Mouse (Mus musculus): ENCODE data around the gene Gdpgp1. TPM values are rescaled to one million over a fixed set of nuclear protein-coding genes. Genes with fewer than 3 reads are reported as not detected.

Gene Gdpgp1
- polyA plus RNA-seq, 1 experiment from 2014 or later: 3.8 TPM

DNA sequence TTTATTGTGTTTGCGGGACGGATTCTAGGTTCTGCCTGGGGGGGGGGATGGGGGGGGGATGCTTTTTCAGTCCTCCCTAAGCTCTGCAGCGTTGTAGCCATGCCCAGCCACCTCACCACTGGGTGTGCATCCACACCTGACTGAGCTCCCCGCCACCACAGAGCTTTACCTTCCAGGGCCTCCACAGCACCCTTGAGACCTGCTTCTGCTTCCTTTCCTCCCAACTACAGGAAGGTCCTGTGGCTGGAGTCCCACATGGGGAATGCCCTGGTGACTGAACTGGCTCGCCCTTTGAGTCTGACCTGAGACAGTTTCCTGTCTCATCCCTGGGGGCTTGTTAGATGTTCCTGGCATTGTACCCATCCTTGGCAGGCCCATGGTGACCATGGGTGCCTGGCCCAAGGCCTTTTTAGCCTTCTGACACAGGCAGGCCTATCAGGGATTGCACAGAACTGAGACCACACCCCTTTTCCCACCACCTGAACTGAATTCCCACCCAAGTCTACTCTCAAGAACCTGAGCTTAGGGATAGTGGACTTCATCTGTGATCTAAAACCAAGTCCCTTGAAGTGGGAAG lies 31.6 kb upstream of the Gdpgp1 start:
- 47% methylated on average over 5 of the region's 5 CpGs for WGBS
- Histone ChIP-seq H3K36me3 (no peaks in the 10 kb centered on the region), H3K9me3 (no peaks in the 10 kb centered on the region), H3K27ac (0 out of 2 replicates have a peak overlapping the region, but pooled peaks have one; percentile 24), H3K4me3 (no peak overlapping the region), H3K4me1 (peaks cover 66% of the 10 kb centered on the region), H3K4me2 (no peak overlapping the region), H3K9ac (no peak overlapping the region), H3K27me3 (no peaks in the 10 kb centered on the region)
- ATAC-seq (ENCODE audit: insufficient number of reproducible peaks, low FRiP score, low TSS enrichment, low read depth): no peak

DNA sequence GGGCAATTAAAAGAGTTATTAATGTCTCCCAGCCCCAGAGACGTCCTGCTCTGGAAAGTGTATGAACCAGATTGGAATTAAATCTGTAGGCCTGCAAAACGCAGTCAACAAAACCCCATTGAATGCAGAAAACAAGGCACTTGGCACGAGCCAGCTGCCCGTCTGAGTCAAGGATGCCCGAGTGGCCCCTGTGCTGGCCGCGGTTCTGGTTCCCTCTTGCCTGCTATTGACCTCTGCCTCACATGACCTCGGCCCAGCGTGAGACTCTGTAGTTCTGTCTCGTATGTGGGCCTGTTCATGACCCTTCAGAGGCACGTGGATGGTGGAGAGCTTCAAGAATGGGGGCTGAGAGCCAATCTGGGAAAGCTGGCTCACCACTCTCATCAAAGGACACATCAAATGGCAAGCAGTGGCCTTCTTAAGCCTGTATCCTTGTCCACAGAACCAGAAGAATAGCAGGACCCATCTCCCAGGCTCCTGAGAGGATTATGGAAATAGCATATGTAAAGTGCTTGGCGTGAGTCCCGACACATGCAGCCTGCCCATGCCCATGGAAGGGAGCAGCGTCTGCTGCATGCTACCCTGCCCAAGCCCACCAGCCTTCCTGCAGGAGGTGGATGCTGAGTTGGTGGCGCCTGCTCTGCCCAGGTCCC lies 30.7 kb upstream of the Gdpgp1 start:
- Histone ChIP-seq H3K27me3 (no peaks in the 10 kb centered on the region), H3K27ac (0 out of 2 replicates have a peak overlapping the region, but pooled peaks have one; percentile 43), H3K9ac (no peak overlapping the region), H3K4me2 (no peak overlapping the region), H3K4me1 (peaks cover 76% of the 10 kb centered on the region), H3K9me3 (no peaks in the 10 kb centered on the region), H3K4me3 (no peak overlapping the region), H3K36me3 (no peaks in the 10 kb centered on the region)
- no peak for ATAC-seq (ENCODE audit: insufficient number of reproducible peaks, low FRiP score, low TSS enrichment, low read depth)
- WGBS: 77% methylated on average over 15 of the region's 15 CpGs

DNA sequence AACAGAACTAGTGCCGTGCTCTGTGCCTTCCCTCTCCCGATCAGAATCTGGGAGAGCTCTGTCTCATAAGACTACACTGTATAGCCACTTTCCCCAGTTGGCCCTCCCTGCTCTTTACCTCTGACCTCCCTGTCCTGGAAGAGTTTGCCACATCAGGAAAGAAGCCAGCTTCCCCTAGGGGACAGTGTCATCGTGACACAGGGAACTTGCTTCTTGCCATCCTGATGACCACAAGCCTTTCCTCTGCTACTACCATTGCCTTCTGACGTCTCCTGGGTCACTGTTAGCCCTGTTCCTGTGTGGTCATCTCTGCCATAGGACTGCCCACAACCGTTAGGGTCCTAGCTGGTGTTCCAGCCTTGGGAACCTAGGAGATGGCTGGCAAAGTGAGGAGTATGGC lies 29.7 kb upstream of the Gdpgp1 start:
- Histone ChIP-seq H3K9ac (no peak overlapping the region), H3K4me1 (peaks cover 79% of the 10 kb centered on the region)
- ATAC-seq (ENCODE audit: insufficient number of reproducible peaks, low FRiP score, low TSS enrichment, low read depth): no peak

DNA sequence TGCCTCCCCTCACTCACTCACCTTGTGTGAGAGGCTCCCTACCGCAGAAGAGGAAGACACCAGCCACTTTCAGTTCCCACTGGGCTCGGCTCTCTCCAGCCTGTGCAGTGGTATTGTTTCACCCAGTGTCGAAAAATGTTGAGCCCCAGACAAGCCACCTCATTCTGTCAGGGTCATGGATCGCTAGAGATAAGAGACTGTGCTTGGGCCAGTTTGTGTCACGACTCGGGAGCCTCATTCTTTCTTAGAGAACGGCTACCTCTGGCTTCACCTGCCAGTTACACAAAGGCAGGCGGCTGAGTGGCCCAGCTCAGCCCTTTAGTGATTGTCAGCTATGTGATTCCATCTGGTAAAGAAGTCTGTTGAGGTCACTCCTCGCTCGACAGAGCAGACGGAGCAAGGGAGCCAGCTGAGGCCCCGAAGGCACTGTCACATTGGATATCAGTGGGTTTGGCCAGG lies 29.0 kb upstream of the Gdpgp1 start:
- peaks cover 86% of the 10 kb centered on the region for H3K4me1 ChIP-seq
- 69% methylated on average over 12 of the region's 12 CpGs for WGBS

More for the DNA sequence above, 29.7 kb upstream of the Gdpgp1 start:
- Histone ChIP-seq H3K4me2 (no peak overlapping the region), H3K27me3 (no peaks in the 10 kb centered on the region), H3K4me3 (no peak overlapping the region), H3K27ac (no peak overlapping the region), H3K9me3 (no peaks in the 10 kb centered on the region), H3K36me3 (no peaks in the 10 kb centered on the region)
- WGBS: 85% methylated on average over 5 of the region's 5 CpGs

DNA sequence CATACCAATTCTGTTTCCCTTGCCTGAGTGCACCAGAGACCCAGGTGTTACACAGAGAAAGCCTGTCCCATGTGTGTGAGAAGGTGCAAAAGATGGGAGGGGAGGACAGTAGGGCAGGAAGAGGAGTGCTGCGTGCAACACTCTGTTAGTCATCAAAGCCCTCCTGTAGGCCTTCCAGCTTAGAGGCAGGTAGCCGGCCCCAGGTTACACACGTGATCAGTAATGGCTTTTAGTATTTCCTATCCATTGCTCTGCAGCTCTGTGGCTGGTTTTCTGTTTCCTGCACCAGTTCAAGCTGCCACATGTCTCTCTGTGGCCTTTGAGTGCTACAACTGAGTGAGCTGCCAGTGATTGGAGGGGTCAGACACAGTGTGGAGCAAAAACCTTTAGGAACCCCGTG lies 28.3 kb upstream of the Gdpgp1 start:
- H3K9me3 ChIP-seq: no peaks in the 10 kb centered on the region
- ATAC-seq (ENCODE audit: insufficient number of reproducible peaks, low FRiP score, low TSS enrichment, low read depth): no peak
- no peak overlapping the region for H3K4me2 ChIP-seq
- H3K9ac ChIP-seq: no peak overlapping the region
- no peaks in the 10 kb centered on the region; the same call in 1 of the 2 replicates for H3K36me3 ChIP-seq
- no peaks in the 10 kb centered on the region for H3K27me3 ChIP-seq
- H3K4me1 ChIP-seq: peaks cover 85% of the 10 kb centered on the region
- no peak overlapping the region for H3K27ac ChIP-seq
- H3K4me3 ChIP-seq: no peak overlapping the region
- 71% methylated on average over 4 of the region's 4 CpGs for WGBS

More for the DNA sequence above, 29.0 kb upstream of the Gdpgp1 start:
- no peaks in the 10 kb centered on the region; the same call in 1 of the 2 replicates for H3K36me3 ChIP-seq
- H3K9me3 ChIP-seq: no peaks in the 10 kb centered on the region
- no peak overlapping the region for H3K4me2 ChIP-seq
- H3K9ac ChIP-seq: no peak overlapping the region
- no peak overlapping the region for H3K27ac ChIP-seq
- no peaks in the 10 kb centered on the region for H3K27me3 ChIP-seq
- ATAC-seq (ENCODE audit: insufficient number of reproducible peaks, low FRiP score, low TSS enrichment, low read depth): no peak
- H3K4me3 ChIP-seq: no peak overlapping the region

DNA sequence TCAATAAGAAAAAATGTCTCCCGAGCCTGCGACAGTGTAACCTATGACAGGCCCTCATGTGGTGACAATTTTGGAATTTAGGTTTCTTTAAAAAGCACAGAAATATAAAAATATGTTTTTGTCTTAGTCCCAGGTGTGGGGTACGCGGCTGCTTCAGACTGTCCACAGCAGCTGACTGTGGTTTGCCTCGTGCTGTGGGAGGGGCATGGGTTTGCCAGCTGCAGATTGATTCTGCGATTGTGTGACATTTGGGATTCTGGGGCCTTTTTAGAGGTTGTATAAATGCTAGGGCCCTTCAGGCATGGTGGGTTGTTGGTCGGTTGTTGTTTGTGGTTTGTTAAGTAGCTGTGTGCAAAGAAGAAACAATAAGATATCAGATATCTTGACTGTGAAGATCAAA lies 27.7 kb upstream of the Gdpgp1 start:
- ATAC-seq (ENCODE audit: insufficient number of reproducible peaks, low FRiP score, low TSS enrichment, low read depth): no peak
- 73% methylated on average over 7 of the region's 7 CpGs for WGBS

DNA sequence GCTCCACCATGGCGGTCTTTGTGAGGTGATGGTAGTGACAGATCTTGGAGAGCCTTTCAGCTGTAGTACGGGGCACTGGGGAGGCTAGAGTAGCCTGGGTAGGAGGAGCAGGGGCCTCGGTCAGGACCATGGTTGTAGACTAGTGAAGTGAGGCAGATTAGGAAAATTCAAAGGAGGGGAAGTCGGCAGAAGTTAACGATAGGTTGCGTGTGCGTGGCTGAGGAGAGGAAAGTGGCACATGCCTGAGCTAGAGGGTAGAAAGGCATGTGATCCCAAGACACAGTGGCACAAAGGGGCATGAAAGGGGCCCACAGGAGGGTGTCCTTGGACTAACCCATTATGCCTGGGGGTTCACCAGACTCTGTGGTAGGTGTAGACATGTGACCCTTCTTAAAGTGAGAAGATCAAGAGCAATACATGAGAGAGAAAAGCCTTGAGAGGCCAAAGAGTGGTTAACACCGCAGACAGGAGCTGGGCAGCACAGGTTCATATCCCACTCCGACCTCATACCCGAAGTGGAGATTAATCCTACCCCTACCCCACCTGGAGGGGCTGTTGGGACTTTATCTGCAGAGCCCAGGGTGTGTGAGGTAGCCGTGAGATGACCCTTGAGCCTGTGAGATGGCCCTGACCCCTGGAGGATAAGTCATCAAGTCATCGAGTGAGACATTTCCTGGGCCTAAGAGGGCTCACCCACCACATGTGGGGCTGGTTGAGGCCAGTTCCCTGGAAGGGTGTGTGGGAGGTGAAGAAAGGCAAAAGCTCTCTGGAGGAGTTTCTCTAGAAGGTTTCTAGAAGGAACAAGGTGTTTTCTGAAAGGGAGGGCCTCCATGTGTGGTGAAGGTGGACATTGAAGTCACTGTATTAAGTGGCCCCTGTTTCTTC lies 26.7 kb upstream of the Gdpgp1 start:
- Histone ChIP-seq H3K9me3 (no peaks in the 10 kb centered on the region), H3K36me3 (no peaks in the 10 kb centered on the region; the same call in 1 of the 2 replicates), H3K4me2 (no peak overlapping the region), H3K4me3 (no peak overlapping the region), H3K9ac (no peak overlapping the region), H3K4me1 (peaks cover 75% of the 10 kb centered on the region), H3K27ac (0 out of 2 replicates have a peak overlapping the region, but pooled peaks have one; percentile 22), H3K27me3 (no peaks in the 10 kb centered on the region)
- 75% methylated on average over 12 of the region's 12 CpGs for WGBS
- ATAC-seq (ENCODE audit: insufficient number of reproducible peaks, low FRiP score, low TSS enrichment, low read depth): no peak

More for the DNA sequence above, 27.7 kb upstream of the Gdpgp1 start:
- Histone ChIP-seq H3K27me3 (no peaks in the 10 kb centered on the region), H3K27ac (no peak overlapping the region), H3K9ac (no peak overlapping the region), H3K4me1 (peaks cover 84% of the 10 kb centered on the region), H3K4me2 (no peak overlapping the region), H3K4me3 (no peak overlapping the region), H3K36me3 (no peaks in the 10 kb centered on the region; the same call in 1 of the 2 replicates), H3K9me3 (no peaks in the 10 kb centered on the region)

DNA sequence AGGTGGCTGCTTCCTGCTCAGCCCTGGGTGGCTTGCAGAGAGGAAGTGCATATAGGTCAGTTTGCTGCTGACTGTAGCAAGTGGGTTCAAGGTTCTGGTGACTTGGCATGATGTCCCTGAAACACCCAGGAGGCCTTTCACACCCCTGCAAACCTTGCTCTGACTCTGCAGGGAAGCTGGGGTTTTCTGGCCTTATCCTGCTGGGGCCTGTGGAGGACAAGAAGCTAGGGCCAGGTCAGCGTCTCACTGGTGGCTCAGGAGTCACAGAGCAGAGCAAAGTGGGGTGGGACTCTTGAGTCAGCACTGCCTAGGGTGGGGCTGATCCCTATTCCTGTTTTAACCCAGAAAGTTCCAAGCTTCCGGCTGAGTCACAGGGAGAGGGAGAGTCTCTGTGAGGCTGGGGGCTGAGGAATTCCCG lies 25.3 kb upstream of the Gdpgp1 start:
- Histone ChIP-seq H3K4me2 (0 out of 2 replicates have a peak overlapping the region, but pooled peaks have one; percentile 12), H3K27ac (peak overlapping the region; percentile 84), H3K9me3 (no peaks in the 10 kb centered on the region), H3K9ac (no peak overlapping the region), H3K4me1 (peaks cover 61% of the 10 kb centered on the region), H3K27me3 (no peaks in the 10 kb centered on the region), H3K4me3 (no peak overlapping the region), H3K36me3 (no peaks in the 10 kb centered on the region; the same call in 1 of the 2 replicates)
- peak; percentile 47 for ATAC-seq (ENCODE audit: insufficient number of reproducible peaks, low FRiP score, low TSS enrichment, low read depth)
- WGBS: 53% methylated on average over 3 of the region's 3 CpGs

DNA sequence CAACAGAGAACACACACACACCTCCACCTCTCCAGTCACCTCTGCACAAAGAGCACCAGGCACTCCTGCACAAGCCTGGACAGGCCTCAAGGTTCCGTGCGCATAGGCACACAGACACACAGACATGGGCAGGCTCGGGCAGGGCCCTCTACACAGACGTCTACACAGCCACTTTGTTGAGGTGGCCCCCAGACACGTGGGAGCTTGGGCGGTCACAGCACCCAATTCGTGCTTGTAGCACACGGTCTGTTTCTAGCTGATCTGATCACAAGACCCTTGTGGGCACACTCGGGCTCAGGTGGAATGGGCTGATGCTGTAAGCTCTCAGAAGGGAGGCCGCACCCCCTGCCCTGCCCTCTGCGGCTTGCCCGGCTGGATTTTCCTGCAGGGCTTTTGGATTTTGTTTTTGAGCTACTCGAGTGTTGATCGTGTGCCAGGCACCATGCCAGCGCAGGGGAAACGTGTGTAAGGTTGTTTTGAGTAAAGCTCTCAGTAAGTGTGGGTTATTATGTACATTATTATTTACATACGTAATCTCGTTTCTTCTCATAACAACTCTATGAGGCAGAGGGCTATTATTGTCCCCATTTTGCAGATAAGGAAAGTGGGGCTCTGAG lies 24.5 kb upstream of the Gdpgp1 start:
- Histone ChIP-seq H3K27ac (peak overlapping the region; percentile 84), H3K36me3 (peaks cover 5% of the 10 kb centered on the region; the same call in 1 of the 2 replicates), H3K4me1 (peaks cover 53% of the 10 kb centered on the region), H3K9ac (no peak overlapping the region), H3K27me3 (no peaks in the 10 kb centered on the region), H3K4me2 (no peak overlapping the region; the same call in 1 of the 2 replicates), H3K9me3 (no peaks in the 10 kb centered on the region), H3K4me3 (no peak overlapping the region)
- 65% methylated on average over 18 of the region's 18 CpGs for WGBS
- ATAC-seq (ENCODE audit: insufficient number of reproducible peaks, low FRiP score, low TSS enrichment, low read depth): peak; percentile 75

DNA sequence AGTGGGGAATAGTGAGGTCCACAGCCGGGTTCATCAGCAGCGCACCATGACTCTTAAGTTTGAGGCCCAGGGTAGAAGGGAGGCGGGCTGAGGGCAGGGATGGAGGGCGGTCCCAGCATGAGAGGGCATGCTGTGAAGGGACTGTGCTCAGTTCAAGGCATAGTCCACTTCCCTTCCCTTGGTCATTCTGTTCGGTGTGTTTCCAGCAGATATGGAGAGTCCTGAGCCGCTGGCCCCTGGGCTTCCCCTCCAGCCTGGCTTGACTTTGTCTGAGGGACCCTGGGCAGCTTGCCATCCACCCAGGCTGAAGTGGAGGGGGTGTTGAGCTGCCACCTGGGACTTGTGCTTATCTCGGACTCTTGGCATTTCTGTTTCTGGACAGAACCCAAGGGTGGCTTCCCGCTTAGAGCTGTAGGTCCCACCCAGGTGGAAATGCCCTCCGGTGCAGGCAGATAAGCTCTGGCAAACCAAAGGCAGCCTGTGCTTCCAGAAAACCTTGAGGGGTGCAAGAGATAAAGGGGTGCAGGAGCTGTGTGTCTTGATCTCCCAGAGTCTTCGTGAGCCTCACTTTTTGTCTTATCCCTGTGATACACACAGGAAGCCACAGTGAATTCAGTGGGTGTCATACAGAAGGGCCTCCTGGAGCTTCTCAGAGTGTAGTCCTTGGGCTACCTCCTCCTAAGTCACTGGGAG lies 23.8 kb upstream of the Gdpgp1 start:
- 66% methylated on average over 10 of the region's 10 CpGs for WGBS
- H3K27ac ChIP-seq: peak overlapping the region; percentile 84; the same call in 1 of the 2 replicates
- peaks cover 50% of the 10 kb centered on the region for H3K4me1 ChIP-seq
- H3K4me2 ChIP-seq: no peak overlapping the region
- H3K27me3 ChIP-seq: no peaks in the 10 kb centered on the region
- peaks cover 13% of the 10 kb centered on the region; the same call in 1 of the 2 replicates for H3K36me3 ChIP-seq
- H3K9ac ChIP-seq: 0 out of 2 replicates have a peak overlapping the region, but pooled peaks have one; percentile 10
- H3K9me3 ChIP-seq: no peaks in the 10 kb centered on the region
- no peak for ATAC-seq (ENCODE audit: insufficient number of reproducible peaks, low FRiP score, low TSS enrichment, low read depth)
- no peak overlapping the region for H3K4me3 ChIP-seq

DNA sequence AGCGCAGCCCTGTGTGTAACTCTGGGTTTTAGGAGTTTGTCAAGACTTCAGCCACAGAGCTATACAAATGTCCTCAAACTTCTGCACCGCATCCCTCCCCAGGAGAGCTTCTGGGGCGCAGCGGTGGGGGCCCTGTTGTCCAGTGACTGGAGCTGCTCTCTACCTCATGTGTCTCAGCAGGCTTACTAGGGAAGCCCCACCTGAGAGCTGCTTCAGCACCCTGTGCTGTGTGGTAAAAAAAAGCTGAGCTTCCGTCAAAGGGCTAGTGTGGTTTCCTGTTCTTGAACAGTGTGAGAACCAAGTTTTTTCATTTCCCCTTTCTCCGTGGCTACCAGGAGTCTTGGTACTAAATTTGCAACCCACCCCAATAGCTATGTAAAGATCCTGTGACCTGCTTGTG lies 23.0 kb upstream of the Gdpgp1 start:
- peaks cover 15% of the 10 kb centered on the region; the same call in 1 of the 2 replicates for H3K36me3 ChIP-seq
- H3K27me3 ChIP-seq: no peaks in the 10 kb centered on the region
- H3K4me1 ChIP-seq: peaks cover 45% of the 10 kb centered on the region
- no peak overlapping the region for H3K4me3 ChIP-seq
- H3K9me3 ChIP-seq: no peaks in the 10 kb centered on the region
- WGBS: 68% methylated on average over 6 of the region's 6 CpGs
- no peak overlapping the region for H3K27ac ChIP-seq
- H3K4me2 ChIP-seq: no peak overlapping the region
- H3K9ac ChIP-seq: no peak overlapping the region
- ATAC-seq (ENCODE audit: insufficient number of reproducible peaks, low FRiP score, low TSS enrichment, low read depth): no peak
